In genomic region chr2:174762310-174762709, GRCm38 (mm10) we compare ENCODE assay signal across 26 mouse cellular contexts. TPM values are rescaled to one million over a fixed set of nuclear protein-coding genes. Genes with fewer than 3 reads are reported as not detected.
DNase-seq lines count a peak whose midpoint lies in the region; ATAC-seq and TF ChIP-seq lines count a peak whose summit lies in the region.
"Had no signal": no experiment of that assay in that cellular context is flagged by ENCODE, and none has a peak within 500 bp of the region (broad histone marks: within the 10 kb centered on the region; RNA-seq: fewer than 3 reads in every experiment).

No protein-coding gene starts in this region.

- TF ChIP-seq RAD21 in CH12.LX (IDR thresholded peaks at IDR 0.05; ENCODE audit: low read depth, low read length) = peak; percentile 18

- no peaks in the 10 kb centered on the region for H3K79me2 ChIP-seq in CH12.LX (replicated peaks; ENCODE audit: control insufficient read depth, extremely low read depth, insufficient read depth, poor library complexity, severe bottlenecking)

- no peak overlapping the region for H3K27ac ChIP-seq in intestine, embryonic 15.5 days
- H3K27ac ChIP-seq in intestine, postnatal 0 days (ENCODE audit: low read depth, low read length) = no peak overlapping the region
- no peak overlapping the region for H3K27ac ChIP-seq in neural tube, embryonic 12.5 days
- no peak overlapping the region for H3K27ac ChIP-seq in CH12.LX (ENCODE audit: insufficient read depth, low read depth)
- H3K27ac ChIP-seq in limb, embryonic 14.5 days (replicated peaks; ENCODE audit: low read depth, low read length) = no peak overlapping the region
- H3K27ac ChIP-seq: forebrain, embryonic 15.5 days; heart, embryonic 15.5 days; hindbrain, embryonic 13.5 days; liver, embryonic 13.5 days; midbrain, embryonic 13.5 days had no signal

- in situ Hi-C loops in CH12.LX (cut with MboI; ENCODE audit: low pct_ligation_motif_present, low pct_unique_long_range_greater_than_20kb, low sequenced_read_pairs) = no loop called here

- H3K9ac ChIP-seq in intestine, embryonic 15.5 days = no peak overlapping the region
- H3K9ac ChIP-seq in intestine, postnatal 0 days (ENCODE audit: low read depth, low read length) = no peak overlapping the region
- H3K9ac ChIP-seq in neural tube, embryonic 12.5 days = no peak overlapping the region
- no peak overlapping the region for H3K9ac ChIP-seq in CH12.LX (ENCODE audit: insufficient read depth, low read depth)
- H3K9ac ChIP-seq in limb, embryonic 14.5 days (ENCODE audit: low read depth, low read length, severe bottlenecking) = no peak overlapping the region
- H3K9ac ChIP-seq: forebrain, embryonic 15.5 days; heart, embryonic 15.5 days; hindbrain, embryonic 13.5 days; liver, embryonic 13.5 days; midbrain, embryonic 13.5 days had no signal

- ATAC-seq in intestine, embryonic 15.5 days = no peak
- no peak for ATAC-seq in intestine, postnatal 0 days
- no peak for ATAC-seq in neural tube, embryonic 12.5 days (ENCODE audit: low FRiP score, low read depth)
- ATAC-seq in limb, embryonic 14.5 days (ENCODE audit: low FRiP score, low read depth) = no peak
- ATAC-seq: forebrain, embryonic 15.5 days; inflammation-experienced regulatory T-cells, adult 6 months; Patski had no signal

- WGBS in intestine, embryonic 15.5 days = 88% methylated on average over 2 of the region's 2 CpGs
- 92% methylated on average over 2 of the region's 2 CpGs for WGBS in intestine, postnatal 0 days
- WGBS in neural tube, embryonic 12.5 days = 96% methylated on average over 2 of the region's 2 CpGs
- 96% methylated on average over 2 of the region's 2 CpGs for WGBS in limb, embryonic 14.5 days

- H3K4me1 ChIP-seq in intestine, embryonic 15.5 days (replicated peaks) = 0 out of 2 replicates have a peak, but pooled peaks cover 8% of the 10 kb centered on the region
- H3K4me1 ChIP-seq in intestine, postnatal 0 days (replicated peaks; ENCODE audit: control insufficient read depth, insufficient read depth, low read length) = no peaks in the 10 kb centered on the region
- H3K4me1 ChIP-seq in neural tube, embryonic 12.5 days = peaks cover 9% of the 10 kb centered on the region
- H3K4me1 ChIP-seq in CH12.LX (ENCODE audit: control insufficient read depth in 1 of 2, insufficient read depth in 2 of 2) = peaks cover 17 to 26% of the 10 kb centered on the region in 2 experiments
- H3K4me1 ChIP-seq in limb, embryonic 14.5 days (ENCODE audit: control insufficient read depth, insufficient read depth, low read length) = peaks cover 25% of the 10 kb centered on the region
- H3K4me1 ChIP-seq: liver, embryonic 13.5 days had no signal

- H3K4me2 ChIP-seq in intestine, embryonic 15.5 days (replicated peaks) = peak overlapping the region; percentile 92
- H3K4me2 ChIP-seq in intestine, postnatal 0 days (replicated peaks; ENCODE audit: low read depth) = no peak overlapping the region
- 0 out of 2 replicates have a peak overlapping the region, but pooled peaks have one; percentile 79 for H3K4me2 ChIP-seq in neural tube, embryonic 12.5 days (replicated peaks)
- H3K4me2 ChIP-seq in CH12.LX (ENCODE audit: insufficient read depth, low read depth, poor library complexity, severe bottlenecking) = no peak overlapping the region
- peak overlapping the region; percentile 96 for H3K4me2 ChIP-seq in limb, embryonic 14.5 days (replicated peaks; ENCODE audit: low read depth, low read length, severe bottlenecking)
- H3K4me2 ChIP-seq: forebrain, embryonic 15.5 days; liver, embryonic 13.5 days; midbrain, embryonic 13.5 days had no signal

- no peaks in the 10 kb centered on the region for H3K9me3 ChIP-seq in intestine, embryonic 15.5 days
- H3K9me3 ChIP-seq in intestine, postnatal 0 days (ENCODE audit: control insufficient read depth) = no peaks in the 10 kb centered on the region
- H3K9me3 ChIP-seq in neural tube, embryonic 12.5 days = no peaks in the 10 kb centered on the region
- no peaks in the 10 kb centered on the region for H3K9me3 ChIP-seq in CH12.LX (replicated peaks; ENCODE audit: low read length)
- H3K9me3 ChIP-seq in limb, embryonic 14.5 days (ENCODE audit: control insufficient read depth, low read length) = no peaks in the 10 kb centered on the region
- H3K9me3 ChIP-seq: forebrain, embryonic 15.5 days; heart, embryonic 15.5 days; hindbrain, embryonic 13.5 days; liver, embryonic 13.5 days; megakaryocyte, embryonic 14.5 days; midbrain, embryonic 13.5 days had no signal

- no peak for TF ChIP-seq POLR2A in CH12.LX (IDR thresholded peaks at IDR 0.05; ENCODE audit: low read depth, low read length)
- TF ChIP-seq POLR2A in limb, embryonic 14.5 days (IDR thresholded peaks at IDR 0.05; ENCODE audit: borderline replicate concordance, extremely low read depth, insufficient read depth, insufficient read length) = no peak

- no peaks in the 10 kb centered on the region for H3K27me3 ChIP-seq in intestine, embryonic 15.5 days (replicated peaks)
- H3K27me3 ChIP-seq in intestine, postnatal 0 days (replicated peaks; ENCODE audit: control insufficient read depth, insufficient read depth, low read length) = no peaks in the 10 kb centered on the region
- peaks cover 17% of the 10 kb centered on the region for H3K27me3 ChIP-seq in neural tube, embryonic 12.5 days (replicated peaks)
- peaks cover 44% of the 10 kb centered on the region for H3K27me3 ChIP-seq in CH12.LX (replicated peaks)
- no peaks in the 10 kb centered on the region for H3K27me3 ChIP-seq in limb, embryonic 14.5 days (ENCODE audit: control insufficient read depth, insufficient read depth, low read length)
- H3K27me3 ChIP-seq: forebrain, embryonic 15.5 days; Patski had no signal

- dilution Hi-C loops in CH12.LX (cut with MboI; ENCODE audit: extremely low pct_ligation_motif_present, extremely low pct_unique_long_range_greater_than_20kb, low sequenced_read_pairs) = no loop called here

- no peak overlapping the region for H3K4me3 ChIP-seq in intestine, embryonic 15.5 days (replicated peaks)
- H3K4me3 ChIP-seq in intestine, postnatal 0 days (ENCODE audit: low read depth, low read length) = no peak overlapping the region
- no peak overlapping the region for H3K4me3 ChIP-seq in neural tube, embryonic 12.5 days
- H3K4me3 ChIP-seq in CH12.LX (replicated peaks in 1 of 3; ENCODE audit: low read depth in 2 of 3, low read length in 2 of 3, poor library complexity in 1 of 3) = no peak overlapping the region
- H3K4me3 ChIP-seq in limb, embryonic 14.5 days (replicated peaks; ENCODE audit: low read length) = no peak overlapping the region
- H3K4me3 ChIP-seq: forebrain, embryonic 15.5 days; heart, embryonic 15.5 days; hindbrain, embryonic 13.5 days; liver, embryonic 13.5 days; megakaryocyte, embryonic 14.5 days; midbrain, embryonic 13.5 days had no signal

- DNase-seq in neural tube, embryonic 10.5 days (ENCODE audit: extremely low spot score, low spot score) = no peak
- peak; percentile 86 for DNase-seq in CH12.LX (ENCODE audit: extremely low read depth)
- no peak for DNase-seq in limb, embryonic 14.5 days (ENCODE audit: low spot score)
- no peak for DNase-seq in cerebellum, adult 11 months
- no peak for DNase-seq in left cerebral cortex, postnatal 4 days
- DNase-seq: adrenal gland, postnatal 36 days; cerebellum, postnatal 10 days; heart, postnatal 36 days; kidney, postnatal 25 days; liver, embryonic 13.5 days; lung, postnatal 10 days; right cerebral cortex, postnatal 4 days; thymus, adult 2 months; thymus, postnatal 4 days had no signal

- intact Hi-C loops in left cerebral cortex, postnatal 4 days (cut with DNase I) = no loop called here

- H3K36me3 ChIP-seq in intestine, embryonic 15.5 days = no peaks in the 10 kb centered on the region
- no peaks in the 10 kb centered on the region for H3K36me3 ChIP-seq in intestine, postnatal 0 days (ENCODE audit: control insufficient read depth, insufficient read depth)
- no peaks in the 10 kb centered on the region for H3K36me3 ChIP-seq in neural tube, embryonic 12.5 days
- no peaks in the 10 kb centered on the region for H3K36me3 ChIP-seq in CH12.LX (replicated peaks in 1 of 2; ENCODE audit: control insufficient read depth in 1 of 2, insufficient read depth in 1 of 2, low read length in 1 of 2)
- no peaks in the 10 kb centered on the region for H3K36me3 ChIP-seq in limb, embryonic 14.5 days (ENCODE audit: control insufficient read depth, insufficient read depth, low read length)
- H3K36me3 ChIP-seq: forebrain, embryonic 15.5 days; G1E; heart, embryonic 15.5 days; hindbrain, embryonic 13.5 days; liver, embryonic 13.5 days; midbrain, embryonic 13.5 days had no signal

- TF ChIP-seq EP300 in CH12.LX (IDR thresholded peaks at IDR 0.05; ENCODE audit: low read length) = peak; percentile 85

- no peak for TF ChIP-seq CTCF in intestine, postnatal 0 days (IDR thresholded peaks at IDR 0.05; ENCODE audit: low read depth)
- peak in 1 of 2 experiments; percentile 28; a peak in 1 of 4 replicates for TF ChIP-seq CTCF in CH12.LX (conservative IDR thresholded peaks at IDR 0.05 in 1 of 2, IDR thresholded peaks at IDR 0.05 in 1 of 2; ENCODE audit: low read depth in 2 of 2, low read length in 2 of 2)

TF ChIP-seq in CH12.LX, 34 proteins besides CTCF, POLR2A, EP300 and RAD21 (continues in another document):
- TF ChIP-seq TCF12 (IDR thresholded peaks at IDR 0.05; ENCODE audit: low read depth, low read length) (0 out of 2 replicates have a peak, but pooled peaks have one; percentile 47), UBTF (IDR thresholded peaks at IDR 0.05; ENCODE audit: low read depth, low read length) (no peak), IRF4 (IDR thresholded peaks at IDR 0.05; ENCODE audit: low read depth, low read length) (peak; percentile 58), RCOR1 (conservative IDR thresholded peaks at IDR 0.05; ENCODE audit: low read depth, low read length) (peak; percentile 86), TBP (conservative IDR thresholded peaks at IDR 0.05; ENCODE audit: low read depth, low read length) (no peak), MEF2A (IDR thresholded peaks at IDR 0.05; ENCODE audit: borderline replicate concordance, low read depth, low read length) (0 out of 2 replicates have a peak, but pooled peaks have one; percentile 47), MAX (IDR thresholded peaks at IDR 0.05; ENCODE audit: low read length) (peak; percentile 65), MYC (IDR thresholded peaks at IDR 0.05; ENCODE audit: low read depth, low read length) (0 out of 2 replicates have a peak, but pooled peaks have one; percentile 50), JUND (conservative IDR thresholded peaks at IDR 0.05; ENCODE audit: low read depth, low read length) (peak; percentile 41; the same call in 1 of the 2 replicates)

RNA-seq across cellular contexts. Expression of gene Edn3, which starts 1.9 kb away (rescaled TPM):
- polyA plus RNA-seq in intestine, embryonic 15.5 days (2015; fragmentation: Nextera tagmentation; extraction: Ambion mirVana) = 14.7 and 15.3 TPM in 2 replicates
- 5.1 and 5.4 TPM in 2 replicates for polyA plus RNA-seq in intestine, postnatal 0 days (2015; fragmentation: Nextera tagmentation; extraction: Ambion mirVana)
- polyA plus RNA-seq in neural tube, embryonic 12.5 days (2016; fragmentation: Nextera tagmentation; extraction: Ambion mirVana) = 7.2 and 8.0 TPM in 2 replicates
- not detected in 2 replicates for total RNA-seq in CH12.LX (2012; rRNA removed)
- total RNA-seq in CH12.LX (2014; rRNA removed) = not detected in 2 replicates
- not detected in 2 replicates for polyA plus RNA-seq in CH12.LX (2012; ENCODE audit: insufficient read length, low read depth)
- 13.6 TPM in 2 replicates for polyA plus RNA-seq in limb, embryonic 14.5 days (2012; rRNA removed)
- polyA plus RNA-seq in limb, embryonic 14.5 days (2014; fragmentation: Nextera tagmentation; extraction: Ambion mirVana) = 21.5 and 22.9 TPM in 2 replicates
- total RNA-seq in left cerebral cortex, postnatal 4 days (2021) = 1 to 10 TPM; 4.7 to 5.0 TPM
- total RNA-seq: monocyte, adult 5-6 weeks had no signal
- polyA plus RNA-seq: G1E; inflammation-experienced regulatory T-cells, adult 6 months; Patski had no signal

Comparison
In these comparisons a context has a peak if more than half of its experiments do, and no peak if none do; other contexts are left out.
1. H3K4me2 ChIP-seq: peak in intestine, embryonic 15.5 days (single experiment), neural tube, embryonic 12.5 days (single experiment) and limb, embryonic 14.5 days (single experiment); none in intestine, postnatal 0 days (single experiment) and CH12.LX (single experiment).